Mouse (Mus musculus): Measurements from ENCODE around the gene Obox1. TPM values are rescaled to one million over a fixed set of nuclear protein-coding genes. Genes with fewer than 3 reads are reported as not detected.
"Not testable (repeated sequence)": the region's sequence is repeated elsewhere in the genome, so short reads cannot be mapped to it uniquely, and the experiment has no call there.

Gene Obox1
- not detected for total RNA-seq (2021)

- DNase-seq = not testable (repeated sequence)
Observed at GRCm38 (mm10) chr7:15388421-15388998, at the start of gene Obox1, which contains the start of gene Obox2. Gene Obox1, plus strand, starts transcription at chr7:15388948. Gene Obox2, plus strand, starts transcription at chr7:15388721.

GRCm38 (mm10) chr7:15399147-15399874, 10.6 kb downstream of the Obox1 start:
- DNase-seq = not testable (repeated sequence)

- not testable (repeated sequence) for DNase-seq
Observed at GRCm38 (mm10) chr7:15406816-15407215, 18.1 kb downstream of the Obox1 start.

GRCm38 (mm10) chr7:15418046-15418445, 29.3 kb downstream of the Obox1 start:
- DNase-seq = not testable (repeated sequence)

- DNase-seq = not testable (repeated sequence)
Observed at GRCm38 (mm10) chr7:15425537-15425936, 36.8 kb downstream of the Obox1 start.

- not testable (repeated sequence) for DNase-seq
Observed at GRCm38 (mm10) chr7:15509411-15509810, 120.7 kb downstream of the Obox1 start.

Other genes with a start within 250 kb of the Obox1 start
- not detected for gene Obox2, start 227 bp upstream of the Obox1 start, total RNA-seq (2021)